Comparison of ENCODE assay signal across 10 mouse cellular contexts in the genomic region with DNA sequence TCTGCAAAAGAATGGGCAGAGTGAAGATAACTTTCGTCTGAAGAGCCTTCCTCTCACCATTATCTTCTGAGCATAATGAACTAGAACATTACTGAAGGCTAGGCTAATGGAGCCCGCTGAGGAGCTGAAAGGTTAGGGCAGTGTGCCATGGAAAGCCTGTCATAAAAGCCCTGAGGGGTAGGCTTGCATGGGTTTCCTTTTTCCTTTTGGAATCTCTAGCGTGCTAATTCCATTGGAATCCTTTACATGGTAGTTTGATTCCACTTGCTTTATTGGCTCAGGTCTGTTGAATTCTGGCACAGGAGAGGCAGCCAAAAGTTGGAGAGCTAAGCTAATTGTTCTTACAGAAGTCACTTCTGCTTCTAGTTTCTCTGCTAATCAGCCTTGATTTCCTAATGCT. TPM values are rescaled to one million over a fixed set of nuclear protein-coding genes. Genes with fewer than 3 reads are reported as not detected.
DNase-seq lines count a peak whose midpoint lies in the region; ATAC-seq and TF ChIP-seq lines count a peak whose summit lies in the region.
"Had no signal": no experiment of that assay in that cellular context is flagged by ENCODE, and none has a peak within 500 bp of the region (broad histone marks: within the 10 kb centered on the region; RNA-seq: fewer than 3 reads in every experiment).

No protein-coding gene starts in this region.

- no peaks in the 10 kb centered on the region for H3K27me3 ChIP-seq in forebrain, embryonic 15.5 days
- no peaks in the 10 kb centered on the region for H3K27me3 ChIP-seq in forebrain, postnatal 0 days (ENCODE audit: insufficient read depth, low read length)
- H3K27me3 ChIP-seq in liver, embryonic 11.5 days (replicated peaks; ENCODE audit: control insufficient read depth, insufficient read depth, low read length): no peaks in the 10 kb centered on the region
- H3K27me3 ChIP-seq in liver, postnatal 0 days (ENCODE audit: insufficient read depth, low read length): no peaks in the 10 kb centered on the region
- H3K27me3 ChIP-seq in midbrain, embryonic 15.5 days (replicated peaks): no peaks in the 10 kb centered on the region

- H3K9ac ChIP-seq in forebrain, embryonic 15.5 days (replicated peaks): no peak overlapping the region
- no peak overlapping the region for H3K9ac ChIP-seq in forebrain, postnatal 0 days
- H3K9ac ChIP-seq in liver, embryonic 11.5 days (ENCODE audit: low read depth, low read length): no peak overlapping the region
- no peak overlapping the region for H3K9ac ChIP-seq in liver, postnatal 0 days (replicated peaks)
- H3K9ac ChIP-seq in midbrain, embryonic 15.5 days: no peak overlapping the region

- TF ChIP-seq EP300 in liver, postnatal 0 days (IDR thresholded peaks at IDR 0.05; ENCODE audit: low read depth): no peak

- no peak overlapping the region for H3K4me2 ChIP-seq in forebrain, embryonic 15.5 days (replicated peaks)
- no peak overlapping the region for H3K4me2 ChIP-seq in forebrain, postnatal 0 days (ENCODE audit: low read depth)
- peak overlapping the region; percentile 53; the same call in 1 of the 2 replicates for H3K4me2 ChIP-seq in liver, embryonic 11.5 days
- no peak overlapping the region for H3K4me2 ChIP-seq in liver, postnatal 0 days (ENCODE audit: low read depth, low read length)
- no peak overlapping the region for H3K4me2 ChIP-seq in midbrain, embryonic 15.5 days

- peaks cover 23% of the 10 kb centered on the region for H3K4me1 ChIP-seq in forebrain, embryonic 15.5 days
- H3K4me1 ChIP-seq in forebrain, postnatal 0 days (ENCODE audit: insufficient read depth): no peaks in the 10 kb centered on the region
- H3K4me1 ChIP-seq in liver, embryonic 11.5 days (replicated peaks; ENCODE audit: control insufficient read depth, insufficient read depth, low read length): peaks cover 22% of the 10 kb centered on the region
- H3K4me1 ChIP-seq in liver, postnatal 0 days (ENCODE audit: insufficient read depth): peaks cover 3% of the 10 kb centered on the region; the same call in 1 of the 2 replicates
- H3K4me1 ChIP-seq in midbrain, embryonic 15.5 days: peaks cover 18% of the 10 kb centered on the region

- no peak for TF ChIP-seq CTCF in forebrain, postnatal 0 days (IDR thresholded peaks at IDR 0.05; ENCODE audit: low read depth)
- TF ChIP-seq CTCF in liver, postnatal 0 days (IDR thresholded peaks at IDR 0.05; ENCODE audit: low read depth): no peak

- 0 out of 2 replicates have a peak overlapping the region, but pooled peaks have one; percentile 6 for H3K27ac ChIP-seq in forebrain, embryonic 15.5 days (replicated peaks)
- H3K27ac ChIP-seq in forebrain, postnatal 0 days (ENCODE audit: low read depth, low read length): no peak overlapping the region
- no peak overlapping the region for H3K27ac ChIP-seq in liver, embryonic 11.5 days (ENCODE audit: low read depth, low read length)
- H3K27ac ChIP-seq in liver, postnatal 0 days (ENCODE audit: low read depth): no peak overlapping the region
- peak overlapping the region; percentile 48; the same call in 1 of the 2 replicates for H3K27ac ChIP-seq in midbrain, embryonic 15.5 days

- no peak overlapping the region for H3K4me3 ChIP-seq in forebrain, embryonic 15.5 days
- no peak overlapping the region for H3K4me3 ChIP-seq in forebrain, postnatal 0 days (ENCODE audit: low read depth, low read length)
- no peak overlapping the region for H3K4me3 ChIP-seq in liver, embryonic 11.5 days (ENCODE audit: low read depth, low read length)
- no peak overlapping the region for H3K4me3 ChIP-seq in liver, postnatal 0 days (ENCODE audit: low read depth, low read length)
- no peak overlapping the region for H3K4me3 ChIP-seq in midbrain, embryonic 15.5 days

- H3K9me3 ChIP-seq in forebrain, embryonic 15.5 days: no peaks in the 10 kb centered on the region
- H3K9me3 ChIP-seq in forebrain, postnatal 0 days (ENCODE audit: low read length): no peaks in the 10 kb centered on the region
- no peaks in the 10 kb centered on the region for H3K9me3 ChIP-seq in liver, embryonic 11.5 days (ENCODE audit: control insufficient read depth, low read length)
- H3K9me3 ChIP-seq in liver, postnatal 0 days (ENCODE audit: low read length): no peaks in the 10 kb centered on the region
- H3K9me3 ChIP-seq in midbrain, embryonic 15.5 days: no peaks in the 10 kb centered on the region

- DNase-seq in forebrain, postnatal 0 days: no peak
- no peak for DNase-seq in liver, embryonic 11.5 days (ENCODE audit: low spot score)
- DNase-seq in liver, postnatal 0 days: no peak
- peak; percentile 32 for DNase-seq in gastrocnemius, postnatal 10 days
- DNase-seq in spleen, postnatal 14 days (ENCODE audit: low spot score in 2 of 2): no peak
- DNase-seq in embryo, embryonic 11 days: no peak
- DNase-seq: right cerebral cortex, postnatal 25 days; thymus, adult 18-20 months had no signal

- ATAC-seq in forebrain, embryonic 15.5 days (replicated peaks): no peak
- ATAC-seq in forebrain, postnatal 0 days: no peak; the same call in 1 of the 2 replicates
- no peak for ATAC-seq in liver, embryonic 11.5 days (replicated peaks; ENCODE audit: low FRiP score)
- no peak for ATAC-seq in liver, postnatal 0 days
- no peak for ATAC-seq in midbrain, embryonic 15.5 days (replicated peaks)

- 35% methylated on average over 3 of the region's 3 CpGs for WGBS in forebrain, embryonic 15.5 days
- 27% methylated on average over 3 of the region's 3 CpGs for WGBS in forebrain, postnatal 0 days
- 68% methylated on average over 3 of the region's 3 CpGs for WGBS in liver, embryonic 11.5 days
- 73% methylated on average over 3 of the region's 3 CpGs for WGBS in liver, postnatal 0 days (ENCODE audit: insufficient replicate concordance)
- WGBS in midbrain, embryonic 15.5 days: 22% methylated on average over 3 of the region's 3 CpGs

- H3K36me3 ChIP-seq in forebrain, embryonic 15.5 days: peaks cover 59% of the 10 kb centered on the region
- peaks cover 42% of the 10 kb centered on the region for H3K36me3 ChIP-seq in forebrain, postnatal 0 days (ENCODE audit: insufficient read depth)
- H3K36me3 ChIP-seq in liver, embryonic 11.5 days (ENCODE audit: control insufficient read depth, insufficient read depth, low read length): peaks cover 11% of the 10 kb centered on the region
- H3K36me3 ChIP-seq in liver, postnatal 0 days (replicated peaks; ENCODE audit: insufficient read depth, low read length): peaks cover 49% of the 10 kb centered on the region
- peaks cover 25% of the 10 kb centered on the region for H3K36me3 ChIP-seq in midbrain, embryonic 15.5 days (replicated peaks)

RNA-seq across cellular contexts. Expression of gene Cemip2, which starts 20.6 kb away (rescaled TPM):
- polyA plus RNA-seq in forebrain, embryonic 15.5 days (2015; fragmentation: Nextera tagmentation; extraction: Ambion mirVana): 39.3 and 43.0 TPM in 2 replicates
- total RNA-seq in forebrain, postnatal 0 days (2014; rRNA removed): 30.7 and 42.5 TPM in 2 replicates
- 13.4 and 17.4 TPM in 2 replicates for polyA plus RNA-seq in forebrain, postnatal 0 days (2015; fragmentation: Nextera tagmentation; extraction: Ambion mirVana)
- polyA plus RNA-seq in liver, embryonic 11.5 days (2014; fragmentation: Nextera tagmentation; extraction: Ambion mirVana): 24.8 and 25.0 TPM in 2 replicates
- 5.5 and 6.6 TPM in 2 replicates for polyA plus RNA-seq in liver, postnatal 0 days (2015; fragmentation: Nextera tagmentation; extraction: Ambion mirVana)
- total RNA-seq in gastrocnemius, postnatal 10 days (2021): 10 to 100 TPM; 10.5 to 14.6 TPM
- 39.9 and 41.6 TPM in 2 replicates for polyA plus RNA-seq in midbrain, embryonic 15.5 days (2015; fragmentation: Nextera tagmentation; extraction: Ambion mirVana)

Comparison
In these comparisons a context has a peak if more than half of its experiments do, and no peak if none do; other contexts are left out.
1. H3K27ac ChIP-seq: peak in forebrain, embryonic 15.5 days (single experiment) and midbrain, embryonic 15.5 days (single experiment); none in forebrain, postnatal 0 days (single experiment), liver, embryonic 11.5 days (single experiment) and liver, postnatal 0 days (single experiment).